Mouse (Mus musculus) MEL (cell line): ENCODE data around the gene Ncmap. TPM values are rescaled to one million over a fixed set of nuclear protein-coding genes. Genes with fewer than 3 reads are reported as not detected.

Source experiments
- DNase-seq: peaks from one replicate; pipeline ENCODE4 v3.0.0; 2011; ENCODE audit warnings: low read depth, low spot score
- H3K27ac ChIP-seq: 2 replicates; pipeline ENCODE4 v1.5.1; 2012; ENCODE audit warnings: low read depth, mild to moderate bottlenecking, control low read depth, low read length, moderate library complexity; ENCODE audit not compliant: control insufficient read depth
- H3K27me3 ChIP-seq, 2 experiments: fragments of 150-350 bp in 1 of 2; sonication (generic) in 1 of 2; 2 replicates each; pipeline ENCODE4 v1.6.1; 2012; ENCODE audit warnings: low read length in 2 of 2, mild to moderate bottlenecking in 2 of 2, improper control_type of control experiment in 1 of 2, moderate library complexity in 1 of 2; ENCODE audit not compliant: insufficient read depth in 2 of 2, control insufficient read depth in 1 of 2
- H3K36me3 ChIP-seq, 2 experiments: 2 replicates each; pipeline ENCODE4 v1.6.1; 2012 to 2014; ENCODE audit warnings: low read length in 2 of 2, improper control_type of control experiment in 1 of 2, inconsistent platforms in 1 of 2, mild to moderate bottlenecking in 1 of 2; ENCODE audit not compliant: insufficient read depth in 2 of 2, control insufficient read depth in 1 of 2
- H3K4me1 ChIP-seq, 2 experiments: fragments of 150-350 bp in 1 of 2; sonication (generic) in 1 of 2; 2 replicates each; pipeline ENCODE4 v1.6.1; 2012; ENCODE audit warnings: low read length in 2 of 2, improper control_type of control experiment in 1 of 2, mild to moderate bottlenecking in 1 of 2; ENCODE audit not compliant: insufficient read depth in 2 of 2, control insufficient read depth in 1 of 2
- H3K4me3 ChIP-seq, 2 experiments: fragments of 150-350 bp in 1 of 2; sonication (generic) in 1 of 2; 2 replicates each; pipeline ENCODE4 v1.5.1; 2012; ENCODE audit warnings: low read depth in 2 of 2, low read length in 2 of 2, mild to moderate bottlenecking in 2 of 2, moderate library complexity in 2 of 2, control low read depth in 1 of 2, improper control_type of control experiment in 1 of 2; ENCODE audit not compliant: control insufficient read depth in 1 of 2, insufficient read depth in 1 of 2
- H3K79me2 ChIP-seq: 2 replicates; pipeline ENCODE4 v1.6.1; 2012; ENCODE audit warnings: mild to moderate bottlenecking, low read length, moderate library complexity; ENCODE audit not compliant: control insufficient read depth, poor library complexity, insufficient read depth
- H3K9ac ChIP-seq: 2 replicates; pipeline ENCODE4 v1.6.1; 2012; ENCODE audit warnings: low read depth, mild to moderate bottlenecking, control low read depth, low read length, moderate library complexity; ENCODE audit not compliant: control insufficient read depth, poor library complexity, severe bottlenecking
- H3K9me3 ChIP-seq: fragments of 150-350 bp; sonication (generic); replicated peaks from 2 replicates; pipeline ENCODE4 v1.6.1; 2012; ENCODE audit warnings: mild to moderate bottlenecking, low read length, improper control_type of control experiment, moderate library complexity; ENCODE audit not compliant: insufficient read depth
- CTCF ChIP-seq, 3 experiments: IDR thresholded peaks in 2 of 3; conservative IDR thresholded peaks in 1 of 3; 2 replicates each; pipeline ENCODE4 v1.5.1; 2011 to 2012; ENCODE audit warnings: low read length in 3 of 3, low read depth in 2 of 3, mild to moderate bottlenecking in 2 of 3, improper control_type of control experiment in 1 of 3, inconsistent platforms in 1 of 3, mixed read lengths in 1 of 3, moderate library complexity in 1 of 3; ENCODE audit not compliant: control insufficient read depth in 1 of 3, insufficient read depth in 1 of 3, poor library complexity in 1 of 3, severe bottlenecking in 1 of 3
- E2F4 ChIP-seq: IDR thresholded peaks from 2 replicates; pipeline ENCODE4 v1.6.1; 2011; ENCODE audit warnings: low read depth, low read length, improper control_type of control experiment, borderline replicate concordance
- ELF1 ChIP-seq: IDR thresholded peaks from 2 replicates; pipeline ENCODE4 v1.6.1; 2014; ENCODE audit warnings: low read depth, mild to moderate bottlenecking, inconsistent platforms, low read length, improper control_type of control experiment, moderate library complexity
- EP300 ChIP-seq, 2 experiments: IDR thresholded peaks; 2 replicates each; pipeline ENCODE4 v1.6.1; 2011; ENCODE audit warnings: improper control_type of control experiment in 2 of 2, low read length in 2 of 2, low read depth in 1 of 2, mild to moderate bottlenecking in 1 of 2
- GATA1 ChIP-seq: IDR thresholded peaks from 2 replicates; pipeline ENCODE4 v1.6.1; 2011; ENCODE audit warnings: low read depth, low read length, improper control_type of control experiment
- JUND ChIP-seq: IDR thresholded peaks from 2 replicates; pipeline ENCODE4 v1.6.1; 2011; ENCODE audit warnings: low read depth, mild to moderate bottlenecking, improper control_type of control experiment, low read length
- KAT2A ChIP-seq: conservative IDR thresholded peaks from 2 replicates; pipeline ENCODE4 v1.6.1; 2012; ENCODE audit warnings: low read depth, low read length, improper control_type of control experiment, inconsistent platforms
- MAX ChIP-seq: IDR thresholded peaks from 2 replicates; pipeline ENCODE4 v1.6.1; 2011; ENCODE audit warnings: low read length, improper control_type of control experiment
- MAZ ChIP-seq: IDR thresholded peaks from 2 replicates; pipeline ENCODE4 v1.6.1; 2012; ENCODE audit warnings: low read depth, mild to moderate bottlenecking, inconsistent platforms, low read length, improper control_type of control experiment
- MEF2A ChIP-seq: IDR thresholded peaks from 2 replicates; pipeline ENCODE4 v1.6.1; 2014; ENCODE audit warnings: low read depth, mild to moderate bottlenecking, inconsistent platforms, low read length, improper control_type of control experiment; ENCODE audit not compliant: poor library complexity, insufficient replicate concordance, severe bottlenecking; ENCODE audit errors: extremely low read depth
- MXI1 ChIP-seq: IDR thresholded peaks from 2 replicates; pipeline ENCODE4 v1.6.1; 2011; ENCODE audit warnings: mild to moderate bottlenecking, low read depth, low read length, improper control_type of control experiment
- MYB ChIP-seq: IDR thresholded peaks from 2 replicates; pipeline ENCODE4 v1.6.1; 2011; ENCODE audit warnings: mild to moderate bottlenecking, low read depth, low read length, improper control_type of control experiment
- MYC ChIP-seq: IDR thresholded peaks from 2 replicates; pipeline ENCODE4 v1.6.1; 2011; ENCODE audit warnings: low read depth, mild to moderate bottlenecking, low read length, improper control_type of control experiment, moderate library complexity
- NELFE ChIP-seq: IDR thresholded peaks from 2 replicates; pipeline ENCODE4 v1.6.1; 2011; ENCODE audit warnings: low read depth, low read length, improper control_type of control experiment
- POLR2A ChIP-seq, 2 experiments: IDR thresholded peaks; 2 replicates each; pipeline ENCODE4 v1.6.1; 2011 to 2012; ENCODE audit warnings: low read length in 2 of 2, mild to moderate bottlenecking in 2 of 2, control low read depth in 1 of 2, improper control_type of control experiment in 1 of 2, low read depth in 1 of 2, moderate library complexity in 1 of 2; ENCODE audit not compliant: control insufficient read depth in 1 of 2, insufficient read depth in 1 of 2, poor library complexity in 1 of 2
- POLR2AphosphoS2 ChIP-seq: IDR thresholded peaks from 2 replicates; pipeline ENCODE4 v1.6.1; 2011; ENCODE audit warnings: low read length, improper control_type of control experiment
- RAD21 ChIP-seq: IDR thresholded peaks from 2 replicates; pipeline ENCODE4 v1.6.1; 2011; ENCODE audit warnings: mild to moderate bottlenecking, low read depth, low read length, improper control_type of control experiment
- RCOR1 ChIP-seq: IDR thresholded peaks from 2 replicates; pipeline ENCODE4 v1.6.1; 2012; ENCODE audit warnings: low read depth, mild to moderate bottlenecking, inconsistent platforms, low read length, improper control_type of control experiment
- SIN3A ChIP-seq: IDR thresholded peaks from 2 replicates; pipeline ENCODE4 v1.6.1; 2012; ENCODE audit warnings: low read length, improper control_type of control experiment, inconsistent platforms
- SMC3 ChIP-seq: IDR thresholded peaks from 2 replicates; pipeline ENCODE4 v1.6.1; 2011; ENCODE audit warnings: low read depth, low read length, improper control_type of control experiment
- TBP ChIP-seq: IDR thresholded peaks from 2 replicates; pipeline ENCODE4 v1.8.0; 2011; ENCODE audit warnings: low read depth, low read length, improper control_type of control experiment
- UBTF ChIP-seq: IDR thresholded peaks from 2 replicates; pipeline ENCODE4 v1.6.1; 2012; ENCODE audit warnings: low read depth, mild to moderate bottlenecking, inconsistent platforms, low read length, improper control_type of control experiment, moderate library complexity, borderline replicate concordance; ENCODE audit not compliant: insufficient read depth
- USF1 ChIP-seq: IDR thresholded peaks from 2 replicates; pipeline ENCODE4 v1.6.1; 2014; ENCODE audit warnings: low read depth, mild to moderate bottlenecking, inconsistent platforms, low read length, improper control_type of control experiment, moderate library complexity
- ZC3H11A ChIP-seq: IDR thresholded peaks from 2 replicates; pipeline ENCODE4 v1.6.1; 2012; ENCODE audit warnings: low read depth, mild to moderate bottlenecking, inconsistent platforms, low read length, improper control_type of control experiment
- ZMIZ1 ChIP-seq: IDR thresholded peaks from 2 replicates; pipeline ENCODE4 v1.6.1; 2012; ENCODE audit warnings: low read depth, mild to moderate bottlenecking, inconsistent platforms, low read length, improper control_type of control experiment, moderate library complexity
- ZNF384 ChIP-seq: IDR thresholded peaks from 2 replicates; pipeline ENCODE4 v1.6.1; 2012; ENCODE audit warnings: low read depth, mild to moderate bottlenecking, inconsistent platforms, low read length, improper control_type of control experiment
- polyA plus RNA-seq, 2 experiments: library from polyadenylated mRNA; stranded (reverse) in 1 of 2; unstranded in 1 of 2; fragments of >175 nt in 1 of 2; fragments of >200 nt in 1 of 2; gene quantifications; 2 replicates each; pipeline versions ENCODE4 v1.2.1 to v1.2.4; 2012; ENCODE audit warnings: low replicate concordance in 2 of 2, low read depth in 1 of 2; ENCODE audit not compliant: insufficient read length in 2 of 2, insufficient read depth in 1 of 2, missing spikeins in 1 of 2
- total RNA-seq: library from RNA; depleted of rRNA; stranded (reverse); fragments of 300-350 nt; gene quantifications from 2 replicates; pipeline ENCODE4 v1.2.3, GENCODE M21; 2012

Ncmap gene
- total and polyA plus RNA-seq, 3 experiments = 0.08 to 0.22 TPM; not detected in 1

GRCm38 (mm10) chr4:135391014-135391413 is 7.0 kb downstream of the Ncmap start:
- Histone ChIP-seq H3K9ac (no peak overlapping the region), H3K4me1 (peaks cover 0 to 2% of the 10 kb centered on the region in 2 experiments; a peak in 1 of 4 replicates), H3K4me3 (no peak overlapping the region), H3K27me3 (0 out of 4 replicates have a peak, but pooled peaks cover 0 to 1% of the 10 kb centered on the region in 2 experiments), H3K27ac (no peak overlapping the region), H3K79me2 (no peaks in the 10 kb centered on the region), H3K36me3 (no peaks in the 10 kb centered on the region; a peak in 1 of 4 replicates), H3K9me3 (no peaks in the 10 kb centered on the region)
- DNase-seq = peak; percentile 30
- TF ChIP-seq RCOR1 (peak; percentile 38; the same call in 1 of the 2 replicates), SIN3A (no peak)

- H3K27ac ChIP-seq = no peak overlapping the region
- no peaks in the 10 kb centered on the region for H3K36me3 ChIP-seq
- H3K79me2 ChIP-seq = no peaks in the 10 kb centered on the region
- TF ChIP-seq JUND = no peak
- TF ChIP-seq ELF1 = no peak
- no peak for TF ChIP-seq ZC3H11A
- TF ChIP-seq EP300 (IDR thresholded peaks at IDR 0.05; ENCODE audit: low read depth in 1 of 2, low read length in 2 of 2) = no peak
- no peak for TF ChIP-seq E2F4
- TF ChIP-seq POLR2AphosphoS2 = no peak
- no peak for TF ChIP-seq TBP
- no peaks in the 10 kb centered on the region for H3K9me3 ChIP-seq
- DNase-seq = no peak
- H3K27me3 ChIP-seq = 0 out of 4 replicates have a peak, but pooled peaks cover 0 to 1% of the 10 kb centered on the region in 2 experiments
- no peak overlapping the region for H3K9ac ChIP-seq
- no peak overlapping the region for H3K4me3 ChIP-seq
- 0 out of 4 replicates have a peak, but pooled peaks cover 0 to 5% of the 10 kb centered on the region in 2 experiments for H3K4me1 ChIP-seq
Observed at GRCm38 (mm10) chr4:135385614-135386013, 12.4 kb downstream of the Ncmap start.

- DNase-seq = peak; percentile 87
- Histone ChIP-seq H3K4me3 (no peak overlapping the region), H3K4me1 (0 out of 4 replicates have a peak, but pooled peaks cover 0 to 5% of the 10 kb centered on the region in 2 experiments), H3K27ac (no peak overlapping the region), H3K27me3 (0 out of 4 replicates have a peak, but pooled peaks cover 0 to 1% of the 10 kb centered on the region in 2 experiments), H3K9ac (no peak overlapping the region), H3K36me3 (no peaks in the 10 kb centered on the region), H3K79me2 (no peaks in the 10 kb centered on the region), H3K9me3 (no peaks in the 10 kb centered on the region)
- TF ChIP-seq MAZ (no peak), JUND (no peak), UBTF (no peak), ELF1 (no peak), ZNF384 (no peak), MYC (no peak), E2F4 (no peak), POLR2A (IDR thresholded peaks at IDR 0.05; ENCODE audit: control insufficient read depth in 1 of 2, insufficient read depth in 1 of 2, low read depth in 1 of 2, low read length in 2 of 2, poor library complexity in 1 of 2) (no peak), MXI1 (no peak), KAT2A (no peak), ZC3H11A (peak; percentile 88), NELFE (no peak), SIN3A (no peak), SMC3 (peak; percentile 93), MEF2A (no peak), ZMIZ1 (no peak), MYB (no peak), CTCF (IDR thresholded peaks at IDR 0.05 in 2 of 3, conservative IDR thresholded peaks at IDR 0.05 in 1 of 3; ENCODE audit: control insufficient read depth in 1 of 3, insufficient read depth in 1 of 3, low read depth in 2 of 3, low read length in 3 of 3, poor library complexity in 1 of 3, severe bottlenecking in 1 of 3) (peak; percentile 96 to 99 (median 97)), USF1 (no peak), GATA1 (no peak), RAD21 (peak; percentile 92), MAX (no peak)
Observed at GRCm38 (mm10) chr4:135382316-135382715, 15.7 kb downstream of the Ncmap start.
